Mouse (Mus musculus) forebrain, embryonic 12.5 days (tissue): ENCODE results near the gene Foxj1. TPM values are rescaled to one million over a fixed set of nuclear protein-coding genes. Genes with fewer than 3 reads are reported as not detected.
"Not testable (repeated sequence)": the region's sequence is repeated elsewhere in the genome, so short reads cannot be mapped to it uniquely, and the experiment has no call there.

Experiments
- ATAC-seq: fragments of 200-750 bp; cut with Nextera tagmentation; 2 replicates; pipeline ENCODE4 v1.8.0; 2017; ENCODE audit warnings: moderate TSS enrichment; ENCODE audit not compliant: low FRiP score
- H3K27ac ChIP-seq: fragments of 300-500 bp; sonication (generic); 2 replicates; pipeline ENCODE4 v1.5.1; 2016; ENCODE audit warnings: mild to moderate bottlenecking
- H3K27me3 ChIP-seq: fragments of 300-500 bp; sonication (generic); 2 replicates; pipeline ENCODE4 v1.6.1; 2016; ENCODE audit warnings: mild to moderate bottlenecking
- H3K36me3 ChIP-seq: fragments of 300-500 bp; sonication (generic); replicated peaks from 2 replicates; pipeline ENCODE4 v1.6.1; 2016; ENCODE audit warnings: mild to moderate bottlenecking
- H3K4me1 ChIP-seq: fragments of 300-500 bp; sonication (generic); 2 replicates; pipeline ENCODE4 v1.6.1; 2016
- H3K4me2 ChIP-seq: fragments of 300-500 bp; sonication (generic); 2 replicates; pipeline ENCODE4 v1.6.1; 2016; ENCODE audit warnings: mild to moderate bottlenecking, moderate library complexity
- H3K4me3 ChIP-seq: fragments of 300-500 bp; sonication (generic); replicated peaks from 2 replicates; pipeline ENCODE4 v1.5.1; 2016; ENCODE audit warnings: mild to moderate bottlenecking
- H3K9ac ChIP-seq: fragments of 300-500 bp; sonication (generic); 2 replicates; pipeline ENCODE4 v1.6.1; 2016; ENCODE audit warnings: mild to moderate bottlenecking
- H3K9me3 ChIP-seq: fragments of 300-500 bp; sonication (generic); 2 replicates; pipeline ENCODE4 v1.6.1; 2016
- WGBS: fragments of 180-500 bp; shearing (Covaris S2); methylation state at CpG from one replicate; pipeline ENCODE4 v1.1.7; 2016; 5-methylcytosine and 5-hydroxymethylcytosine counted together
- polyA plus RNA-seq: library from polyadenylated mRNA; unstranded; fragments of >200 nt; fragmentation: Nextera tagmentation; extraction: Ambion mirVana; gene quantifications from 2 replicates; pipeline ENCODE4 v1.2.1, GENCODE M21; 2016

The Foxj1 gene
- 10.3 and 14.3 TPM in 2 replicates for polyA plus RNA-seq

DNA sequence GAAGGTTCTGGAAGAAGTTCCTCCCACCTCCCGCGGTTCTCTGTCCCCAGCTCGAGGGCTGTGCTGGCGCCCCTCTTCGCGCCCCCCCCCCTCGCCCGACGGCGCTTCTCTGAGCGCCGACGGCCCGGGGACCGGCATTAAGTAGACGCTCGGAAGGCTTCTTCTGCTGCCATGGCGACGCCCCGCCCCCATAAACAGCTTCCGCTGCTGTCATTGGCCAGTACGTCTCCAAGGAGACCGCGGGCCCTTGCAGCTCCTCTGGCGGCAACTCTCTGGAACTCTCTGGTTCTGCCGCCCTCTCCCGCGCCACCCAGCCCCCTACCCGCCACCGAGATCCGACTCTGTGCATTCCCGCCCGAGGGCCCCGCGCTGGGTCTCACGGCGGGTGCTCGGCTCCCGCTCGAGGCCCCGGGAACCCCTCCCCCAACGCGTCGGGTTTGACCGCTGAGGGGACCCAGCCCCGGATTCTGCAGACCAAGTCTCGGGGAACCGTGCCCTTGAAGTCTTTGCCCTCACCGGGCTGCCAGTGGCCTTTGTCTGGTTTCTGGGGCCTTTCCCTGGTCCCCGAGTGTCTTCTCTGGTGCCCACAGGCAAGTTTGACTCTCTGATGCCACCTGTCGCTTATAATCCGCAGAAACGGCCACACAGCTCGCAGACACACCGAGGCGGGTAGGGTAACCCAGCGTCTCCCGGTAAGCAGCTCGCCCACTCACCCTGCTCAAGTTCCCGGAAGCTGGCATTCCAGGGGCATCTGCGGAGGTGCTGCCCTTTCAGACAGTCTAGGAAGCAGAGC is at the start of gene Foxj1:
Gene Foxj1 (minus strand): TSS at position 156 of the 793 bp plus-strand sequence.
- H3K4me3 ChIP-seq, result peak within 1 kb of the TSS; percentile 51
- ATAC-seq, result peak; percentile 92
- peak within 1 kb of the TSS; percentile 98 for H3K4me2 ChIP-seq
- peak within 1 kb of the TSS; percentile 66 for H3K9ac ChIP-seq
- peaks cover 66% of the 10 kb centered on the region for H3K4me1 ChIP-seq
- H3K36me3 ChIP-seq, result peaks cover 12% of the 10 kb centered on the region; the same call in 1 of the 2 replicates
- peaks cover 32% of the 10 kb centered on the region for H3K27me3 ChIP-seq
- peak within 1 kb of the TSS; percentile 83 for H3K27ac ChIP-seq
- under 1% methylated on average over 61 of the region's 61 CpGs for WGBS
- H3K9me3 ChIP-seq, result no peaks in the 10 kb centered on the region

DNA sequence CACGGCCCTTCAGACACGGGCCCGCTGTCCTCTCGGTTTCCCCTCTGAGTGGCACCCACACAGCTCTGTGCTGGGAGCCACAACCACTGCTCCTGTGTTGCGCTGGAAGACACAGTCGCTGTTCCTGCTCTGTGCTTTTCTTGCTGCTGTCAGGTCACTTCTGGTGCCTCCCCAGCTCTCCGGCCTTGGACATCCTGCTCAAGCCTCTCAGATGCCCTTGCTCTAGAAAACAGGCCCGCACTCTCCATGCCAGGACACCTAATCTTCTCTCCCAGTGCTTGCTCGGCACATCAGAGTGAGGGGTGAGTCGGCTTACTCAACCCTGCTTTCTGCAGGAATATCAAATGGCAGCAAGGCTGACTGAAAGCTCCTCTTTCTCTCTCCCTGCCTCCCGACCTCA is 49.0 kb upstream of the Foxj1 start:
- Histone ChIP-seq H3K9me3 (no peaks in the 10 kb centered on the region), H3K4me2 (no peak overlapping the region), H3K36me3 (peaks cover 13% of the 10 kb centered on the region; the same call in 1 of the 2 replicates), H3K27me3 (no peaks in the 10 kb centered on the region), H3K27ac (no peak overlapping the region), H3K4me1 (peaks cover 17% of the 10 kb centered on the region), H3K4me3 (no peak overlapping the region), H3K9ac (no peak overlapping the region)
- WGBS, result 85% methylated on average over 11 of the region's 11 CpGs
- no peak for ATAC-seq

DNA sequence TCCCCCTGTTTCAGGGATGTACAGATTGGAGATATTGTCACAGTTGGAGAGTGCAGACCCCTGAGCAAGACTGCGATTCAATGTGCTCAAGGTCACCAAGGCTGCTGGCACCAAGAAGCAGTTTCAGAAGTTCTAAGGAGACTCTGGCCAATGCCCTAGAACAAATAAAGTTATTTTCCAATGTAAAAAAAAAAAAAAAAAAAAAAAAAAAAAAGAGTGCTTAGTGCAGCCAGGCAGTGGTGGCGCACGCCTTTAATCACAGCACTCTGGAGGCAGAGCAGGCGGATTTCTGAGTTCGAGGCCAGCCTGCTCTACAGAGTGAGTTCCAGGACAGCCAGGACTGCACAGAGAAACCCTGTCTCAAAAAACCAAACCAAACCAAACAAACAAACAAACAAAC is 47.9 kb upstream of the Foxj1 start:
- H3K27me3 ChIP-seq, H3K9me3 ChIP-seq, H3K9ac ChIP-seq, H3K36me3 ChIP-seq, H3K4me2 ChIP-seq, ATAC-seq, H3K27ac ChIP-seq, H3K4me3 ChIP-seq: not testable (repeated sequence)
- WGBS, result 94% methylated on average over 5 of the region's 5 CpGs
- peaks cover 17% of the 10 kb centered on the region for H3K4me1 ChIP-seq

DNA sequence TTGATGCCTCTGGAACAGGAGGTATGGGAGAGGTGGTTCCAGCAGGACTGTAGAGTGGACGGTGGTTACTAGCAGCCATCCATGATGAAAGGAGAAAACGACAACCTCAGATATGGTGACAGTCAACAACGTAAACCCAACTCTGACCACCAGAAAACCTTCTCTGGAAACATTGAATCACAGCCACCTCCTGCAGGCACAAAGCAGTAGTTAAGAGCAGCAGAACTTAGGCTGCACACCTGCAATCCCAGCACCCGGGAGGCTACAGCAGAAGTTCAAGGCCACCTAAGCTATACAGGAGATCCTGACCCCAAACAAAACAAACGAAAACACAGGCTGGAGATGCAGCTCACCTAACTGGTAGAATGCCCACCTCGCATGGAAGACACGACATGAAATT is 45.6 kb upstream of the Foxj1 start:
- H3K36me3 ChIP-seq, result peaks cover 7% of the 10 kb centered on the region; the same call in 1 of the 2 replicates
- WGBS, result 91% methylated on average over 7 of the region's 7 CpGs

DNA sequence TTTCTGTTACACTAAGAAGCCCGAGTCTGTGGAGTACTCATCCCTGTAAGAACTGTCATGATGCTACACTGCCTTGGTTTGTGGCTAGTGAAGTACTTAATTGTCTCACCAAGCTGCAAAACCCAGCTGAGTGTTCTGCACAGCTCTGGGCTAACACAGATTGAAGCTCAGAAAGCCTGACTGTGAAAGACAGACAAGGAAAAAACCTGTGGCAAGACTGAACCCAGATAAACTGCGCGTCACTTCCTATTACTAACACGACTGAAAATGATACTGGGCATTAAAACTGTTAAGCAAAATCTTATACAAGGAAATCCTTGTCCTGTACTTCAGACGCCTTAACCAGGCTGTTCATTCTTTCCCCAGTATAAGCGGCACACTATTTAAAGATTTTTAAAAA is 44.3 kb upstream of the Foxj1 start:
- H3K27me3 ChIP-seq, result no peaks in the 10 kb centered on the region
- H3K4me3 ChIP-seq, result no peak overlapping the region
- no peak for ATAC-seq
- no peaks in the 10 kb centered on the region for H3K9me3 ChIP-seq
- H3K4me2 ChIP-seq, result no peak overlapping the region
- peaks cover 7% of the 10 kb centered on the region; the same call in 1 of the 2 replicates for H3K36me3 ChIP-seq
- no peaks in the 10 kb centered on the region for H3K4me1 ChIP-seq
- H3K27ac ChIP-seq, result no peak overlapping the region
- WGBS, result 87% methylated on average over 6 of the region's 6 CpGs
- no peak overlapping the region for H3K9ac ChIP-seq

More for the DNA sequence above, 45.6 kb upstream of the Foxj1 start:
- H3K9me3 ChIP-seq, result no peaks in the 10 kb centered on the region
- no peak overlapping the region for H3K4me2 ChIP-seq
- H3K27ac ChIP-seq, result no peak overlapping the region
- ATAC-seq, result no peak
- no peak overlapping the region for H3K9ac ChIP-seq
- H3K4me1 ChIP-seq, result no peaks in the 10 kb centered on the region
- H3K27me3 ChIP-seq, result no peaks in the 10 kb centered on the region
- H3K4me3 ChIP-seq, result no peak overlapping the region

DNA sequence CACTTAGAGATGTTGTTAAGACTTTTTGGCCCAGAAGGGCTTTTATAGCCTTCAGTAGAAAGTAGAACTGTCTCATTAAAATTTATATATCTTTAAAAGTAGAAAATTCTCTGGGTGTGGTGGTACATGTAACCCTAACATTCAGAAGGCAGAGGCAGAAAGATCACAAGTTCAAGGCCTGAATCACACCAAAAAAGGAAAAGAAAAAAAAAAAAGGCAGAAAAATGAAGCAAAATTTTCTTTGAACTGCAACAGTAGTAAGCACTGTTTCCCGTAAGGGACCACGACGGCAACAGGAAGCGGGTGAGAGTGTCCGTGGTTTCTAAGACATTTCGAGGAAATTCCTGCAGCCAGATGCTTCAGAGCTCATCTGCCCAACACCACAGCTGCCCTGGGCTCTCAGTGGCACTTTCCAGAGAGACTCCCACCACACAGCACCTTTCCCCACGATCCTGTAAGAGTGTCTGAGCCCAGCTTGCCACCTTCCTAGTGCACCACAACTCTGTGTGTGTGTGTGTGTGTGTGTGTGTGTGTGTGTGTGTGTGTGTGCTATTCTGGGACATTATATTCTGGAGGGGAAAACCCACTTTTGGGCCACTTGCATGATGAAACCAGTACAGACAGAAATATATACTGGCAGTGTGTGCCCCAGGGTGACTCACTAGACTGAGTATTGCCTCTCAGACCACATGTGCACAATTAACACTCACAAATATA is 41.9 kb upstream of the Foxj1 start:
- Histone ChIP-seq H3K9me3 (no peaks in the 10 kb centered on the region), H3K4me2 (no peak overlapping the region), H3K27me3 (no peaks in the 10 kb centered on the region), H3K4me1 (no peaks in the 10 kb centered on the region), H3K36me3 (peaks cover 2% of the 10 kb centered on the region; the same call in 1 of the 2 replicates), H3K9ac (no peak overlapping the region), H3K27ac (no peak overlapping the region), H3K4me3 (no peak overlapping the region)
- 83% methylated on average over 7 of the region's 7 CpGs for WGBS
- ATAC-seq, result no peak

DNA sequence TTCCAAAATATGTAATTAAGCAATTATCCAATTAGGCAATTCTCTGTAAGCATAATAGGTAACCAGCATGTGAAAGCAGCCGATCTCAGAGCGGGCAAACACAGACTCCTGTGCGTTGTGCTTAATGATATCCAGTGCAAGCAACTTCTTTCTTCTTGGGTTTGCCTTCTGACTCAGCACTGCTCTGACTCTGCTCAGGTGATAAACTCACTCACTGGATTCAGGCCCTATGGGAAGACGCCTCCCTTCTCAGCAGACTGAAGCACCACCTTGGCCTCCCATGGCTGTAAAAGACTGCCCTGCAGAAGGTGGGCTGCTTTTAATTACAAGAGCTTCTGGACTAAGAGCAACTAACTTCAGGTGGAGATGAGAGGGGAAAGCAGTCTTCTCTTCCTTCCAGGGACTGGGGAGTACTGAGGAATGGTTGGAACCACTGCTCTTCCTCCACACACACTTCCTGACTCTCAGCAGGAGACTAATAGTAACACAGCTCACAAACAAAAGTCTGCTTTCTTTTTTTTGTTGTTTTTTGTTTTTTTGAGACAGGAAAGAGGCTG is 36.8 kb upstream of the Foxj1 start:
- no peak overlapping the region for H3K27ac ChIP-seq
- no peaks in the 10 kb centered on the region; the same call in 1 of the 2 replicates for H3K36me3 ChIP-seq
- no peak for ATAC-seq
- H3K4me3 ChIP-seq, result no peak overlapping the region
- 80% methylated on average over 4 of the region's 4 CpGs for WGBS
- H3K9ac ChIP-seq, result no peak overlapping the region
- no peaks in the 10 kb centered on the region for H3K4me1 ChIP-seq
- H3K9me3 ChIP-seq, result no peaks in the 10 kb centered on the region
- no peaks in the 10 kb centered on the region for H3K27me3 ChIP-seq
- H3K4me2 ChIP-seq, result no peak overlapping the region

DNA sequence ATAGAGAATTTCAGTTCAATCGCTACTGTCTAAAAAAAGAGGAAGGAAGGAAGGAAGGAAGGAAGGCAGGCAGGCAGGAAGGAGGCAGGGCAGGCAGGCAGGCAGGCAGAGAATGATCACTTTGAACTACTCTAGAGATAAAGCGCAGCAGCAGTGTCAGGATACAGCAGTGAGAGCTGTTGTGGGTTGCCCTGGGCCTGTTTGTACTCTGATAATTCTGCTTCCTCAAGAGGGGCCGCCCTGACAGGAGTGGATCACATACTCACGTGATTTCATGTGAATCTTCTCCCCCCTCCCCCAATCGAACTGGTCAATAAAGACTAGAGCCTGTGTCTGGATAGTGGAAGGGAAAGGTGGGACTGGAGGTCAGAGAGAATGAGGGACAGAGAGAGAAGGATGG is 34.4 kb upstream of the Foxj1 start:
- Histone ChIP-seq H3K9me3 (no peaks in the 10 kb centered on the region), H3K4me3 (no peak overlapping the region), H3K36me3 (no peaks in the 10 kb centered on the region; the same call in 1 of the 2 replicates), H3K27me3 (no peaks in the 10 kb centered on the region), H3K27ac (no peak overlapping the region), H3K4me1 (no peaks in the 10 kb centered on the region), H3K4me2 (no peak overlapping the region), H3K9ac (no peak overlapping the region)
- WGBS, result 72% methylated on average over 5 of the region's 5 CpGs
- no peak for ATAC-seq

DNA sequence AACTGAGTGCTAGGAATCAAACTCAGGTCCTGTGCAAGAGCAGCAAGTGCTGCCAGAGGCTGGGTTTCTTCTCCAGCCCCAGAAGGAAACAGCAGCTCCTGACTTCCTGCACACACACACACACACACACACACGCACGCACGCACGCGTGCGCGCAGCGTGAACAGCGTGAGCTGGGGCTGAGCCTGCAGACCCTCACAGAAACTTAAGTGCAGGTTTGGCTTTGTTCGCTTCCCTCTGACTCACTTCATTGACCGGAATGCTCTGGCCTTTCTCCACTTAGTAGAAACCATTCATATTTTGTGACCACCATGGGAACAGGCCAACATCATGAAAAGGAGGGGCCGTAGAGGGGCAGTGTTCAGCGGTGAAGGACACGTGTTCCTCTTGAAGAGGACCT is 33.9 kb upstream of the Foxj1 start:
- H3K4me1 ChIP-seq, result no peaks in the 10 kb centered on the region
- H3K4me2 ChIP-seq, result no peak overlapping the region
- H3K9ac ChIP-seq, result no peak overlapping the region
- H3K36me3 ChIP-seq, result no peaks in the 10 kb centered on the region; the same call in 1 of the 2 replicates
- H3K4me3 ChIP-seq, result no peak overlapping the region
- WGBS, result 93% methylated on average over 14 of the region's 14 CpGs
- ATAC-seq, result no peak
- H3K27ac ChIP-seq, result no peak overlapping the region
- H3K9me3 ChIP-seq, result no peaks in the 10 kb centered on the region
- H3K27me3 ChIP-seq, result no peaks in the 10 kb centered on the region

DNA sequence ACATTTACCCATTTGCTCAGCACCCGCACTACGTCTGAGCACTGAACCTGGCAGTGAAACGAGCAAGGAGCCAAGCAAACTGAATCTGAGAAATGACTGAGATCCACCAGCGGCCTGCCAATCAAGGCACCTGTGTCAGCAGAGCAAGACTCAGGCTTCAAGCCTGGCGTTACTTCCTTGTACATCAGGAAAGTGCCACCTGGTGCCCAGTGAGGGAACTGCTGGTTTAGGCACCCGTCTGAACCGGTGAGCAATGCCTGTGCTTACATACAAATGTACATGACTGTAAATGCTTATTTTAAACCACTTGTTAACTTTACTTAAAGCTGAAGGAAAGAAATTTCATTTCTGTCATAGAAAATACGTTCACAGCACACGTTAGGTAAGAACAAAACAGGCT is 32.9 kb upstream of the Foxj1 start:
- 21% methylated on average over 9 of the region's 9 CpGs for WGBS

DNA sequence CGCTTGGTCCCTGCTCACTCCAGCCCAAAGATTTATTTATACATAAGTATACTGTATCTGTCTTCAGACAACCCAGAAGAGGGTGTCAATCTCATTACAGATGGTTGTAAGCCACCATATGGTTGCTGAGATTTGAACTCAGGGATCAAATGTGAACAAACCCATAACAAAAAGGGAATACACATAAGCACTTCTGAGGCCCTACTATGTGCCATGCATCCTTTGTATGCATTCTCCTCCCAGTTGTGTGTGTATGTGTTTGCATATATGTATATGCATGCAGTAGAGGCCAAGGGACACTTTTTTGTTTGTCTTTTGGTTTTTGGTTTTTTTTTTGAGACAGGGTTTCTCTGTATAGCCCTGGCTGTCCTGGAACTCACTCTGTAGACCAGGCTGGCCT is 31.4 kb upstream of the Foxj1 start:
- WGBS, result 95% methylated on average over 1 of the region's 1 CpGs
- H3K36me3 ChIP-seq, result no peaks in the 10 kb centered on the region; the same call in 1 of the 2 replicates
- no peaks in the 10 kb centered on the region for H3K27me3 ChIP-seq
- H3K4me2 ChIP-seq, result no peak overlapping the region
- H3K4me1 ChIP-seq, result no peaks in the 10 kb centered on the region
- no peak overlapping the region for H3K27ac ChIP-seq
- no peak overlapping the region for H3K4me3 ChIP-seq
- H3K9ac ChIP-seq, result no peak overlapping the region
- H3K9me3 ChIP-seq, result no peaks in the 10 kb centered on the region
- ATAC-seq, result no peak

More for the DNA sequence above, 32.9 kb upstream of the Foxj1 start:
- Histone ChIP-seq H3K9ac (no peak overlapping the region), H3K27me3 (no peaks in the 10 kb centered on the region), H3K4me3 (no peak overlapping the region), H3K4me1 (no peaks in the 10 kb centered on the region), H3K4me2 (no peak overlapping the region), H3K9me3 (no peaks in the 10 kb centered on the region), H3K27ac (no peak overlapping the region), H3K36me3 (no peaks in the 10 kb centered on the region; the same call in 1 of the 2 replicates)
- ATAC-seq, result peak; percentile 57; the same call in 1 of the 2 replicates

DNA sequence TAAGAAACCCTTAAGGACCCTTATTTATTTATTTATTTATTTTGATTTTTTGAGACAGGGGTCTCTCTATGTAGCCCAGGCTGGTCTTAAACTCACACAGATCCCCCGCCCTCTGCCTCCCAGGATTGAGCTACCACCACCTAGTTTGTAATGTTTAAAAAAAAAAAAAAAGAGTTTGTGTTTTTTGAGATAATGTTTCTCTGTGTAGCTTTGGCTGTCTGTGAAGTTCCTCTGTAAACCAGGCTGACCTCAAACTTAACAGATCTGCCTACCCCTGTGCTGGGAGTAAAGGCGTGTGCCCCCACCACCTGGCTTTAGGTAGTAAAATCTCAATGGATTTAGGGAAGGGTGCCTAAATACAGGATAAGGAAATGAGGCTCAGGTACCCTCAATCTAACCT is 30.9 kb upstream of the Foxj1 start:
- H3K9ac ChIP-seq, result no peak overlapping the region
- 89% methylated on average over 2 of the region's 2 CpGs for WGBS
- H3K9me3 ChIP-seq, result no peaks in the 10 kb centered on the region
- H3K4me3 ChIP-seq, result no peak overlapping the region
- H3K27ac ChIP-seq, result no peak overlapping the region
- H3K4me1 ChIP-seq, result no peaks in the 10 kb centered on the region
- no peaks in the 10 kb centered on the region for H3K27me3 ChIP-seq
- no peak overlapping the region for H3K4me2 ChIP-seq
- peaks cover 3% of the 10 kb centered on the region; the same call in 1 of the 2 replicates for H3K36me3 ChIP-seq
- no peak for ATAC-seq
